Mouse (Mus musculus): ENCODE measurements around the gene Grip2. TPM values are rescaled to one million over a fixed set of nuclear protein-coding genes. Genes with fewer than 3 reads are reported as not detected.

The Grip2 gene
- 48.2 and 50.4 TPM in 2 replicates for polyA plus RNA-seq (2012; rRNA removed)

DNA sequence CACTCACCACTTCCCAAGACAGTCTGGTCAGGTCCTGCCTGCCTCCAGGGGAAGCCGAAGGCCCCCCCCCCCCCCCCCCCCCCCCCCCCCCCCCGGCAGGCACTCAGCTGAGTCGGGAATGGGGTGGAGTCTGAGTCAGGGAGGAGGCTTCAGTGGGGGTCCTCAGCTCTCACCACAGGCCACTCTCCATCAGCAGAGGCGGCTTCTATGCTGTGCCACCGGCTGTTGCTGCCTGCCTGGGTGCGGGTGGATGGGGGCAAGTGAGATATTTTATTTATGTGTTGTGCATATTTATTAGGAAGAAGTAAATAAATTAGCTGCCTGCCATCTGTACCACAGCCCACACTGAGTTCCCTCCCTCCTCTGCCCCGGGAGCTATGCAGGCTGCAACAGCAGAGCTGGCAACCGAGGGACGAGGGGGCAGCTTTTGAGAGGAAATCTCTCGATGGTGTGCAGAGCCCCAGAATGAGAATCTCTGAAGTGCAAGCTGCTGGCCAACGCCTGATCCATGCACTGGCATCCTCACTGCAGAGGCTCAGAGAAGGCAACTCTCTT is at the start of gene Grip2:
TSS of gene Grip2 (minus strand) at position 235 of the 555 bp plus-strand sequence.
- peak in 1 of 2 experiments; percentile 47 for DNase-seq (ENCODE audit: extremely low spot score in 1 of 2, low spot score in 1 of 2)

DNA sequence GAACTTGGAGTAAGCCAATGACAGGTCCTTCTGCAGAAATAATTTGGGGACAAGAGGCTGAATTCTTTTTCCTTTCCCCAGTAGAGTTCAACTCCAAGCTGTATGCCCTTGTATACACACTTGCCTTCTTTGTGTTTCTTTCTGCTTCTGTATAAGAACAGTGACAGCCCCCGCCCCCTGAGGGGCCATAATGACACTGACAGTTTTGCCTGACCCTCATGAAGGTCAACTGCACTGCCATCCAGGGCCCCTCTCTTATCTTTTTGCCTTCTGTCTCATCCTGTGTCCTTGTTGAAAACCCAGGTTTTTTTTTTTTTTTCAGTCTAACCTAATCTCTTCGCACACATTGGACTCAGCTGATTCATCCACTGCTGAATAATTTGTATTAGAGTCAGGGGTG is 45.7 kb upstream of the Grip2 start:
- no peak for DNase-seq (ENCODE audit: extremely low spot score in 1 of 2, low spot score in 1 of 2)

GRCm38 (mm10) chr6:91868091-91868490 is 41.0 kb upstream of the Grip2 start:
- no peak for DNase-seq (ENCODE audit: extremely low spot score in 1 of 2, low spot score in 1 of 2)

GRCm38 (mm10) chr6:91865601-91866000 is 38.6 kb upstream of the Grip2 start:
- DNase-seq (ENCODE audit: extremely low spot score in 1 of 2, low spot score in 1 of 2), result peak; percentile 66 to 71

- no peak for DNase-seq (ENCODE audit: extremely low spot score in 1 of 2, low spot score in 1 of 2)
Measured at GRCm38 (mm10) chr6:91864595-91864994, 37.5 kb upstream of the Grip2 start.

DNA sequence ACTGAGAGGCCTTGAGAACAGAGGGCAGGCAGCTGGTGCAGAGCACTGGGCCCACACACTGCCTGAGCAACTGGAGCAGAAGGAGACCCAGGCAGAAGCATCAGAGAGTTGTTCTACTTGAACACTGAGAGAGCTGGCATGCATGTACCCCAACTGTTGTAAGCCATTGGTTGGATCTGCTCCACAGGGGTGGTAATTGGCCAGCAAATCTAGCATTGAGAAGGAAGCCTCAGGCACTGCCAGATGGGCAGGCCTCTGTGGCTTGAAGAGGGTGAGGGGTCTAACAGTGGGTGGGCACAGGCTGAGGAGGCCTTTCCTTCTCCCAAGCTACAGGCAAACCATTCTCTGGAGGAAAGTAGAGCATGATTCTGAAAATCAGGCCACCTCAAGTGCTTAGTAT is 35.8 kb upstream of the Grip2 start:
- no peak for DNase-seq (ENCODE audit: extremely low spot score in 1 of 2, low spot score in 1 of 2)

- no peak for DNase-seq (ENCODE audit: extremely low spot score in 1 of 2, low spot score in 1 of 2)
Measured at GRCm38 (mm10) chr6:91858339-91858738, 31.3 kb upstream of the Grip2 start.

DNA sequence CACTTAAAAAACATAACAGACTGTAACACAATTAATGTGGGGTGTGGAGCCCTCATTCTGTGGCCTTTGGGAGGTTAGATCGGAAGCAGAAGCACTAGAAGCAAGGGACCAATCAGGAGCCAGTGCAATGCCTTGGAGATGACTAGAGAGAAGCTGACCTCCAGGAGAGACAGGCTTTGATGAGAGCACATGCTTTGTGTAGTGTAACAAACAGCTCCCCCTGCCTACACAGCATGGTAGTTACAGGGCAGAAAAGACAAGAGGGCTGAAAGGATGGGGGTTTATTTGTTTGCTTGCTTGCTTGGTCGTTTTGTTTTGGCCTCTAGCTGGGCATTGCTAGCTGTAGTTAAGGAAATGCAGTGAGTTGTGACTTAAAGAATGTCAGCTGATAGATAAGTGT is 25.5 kb upstream of the Grip2 start:
- DNase-seq (ENCODE audit: extremely low spot score in 1 of 2, low spot score in 1 of 2), result peak in 1 of 2 experiments; percentile 66

DNA sequence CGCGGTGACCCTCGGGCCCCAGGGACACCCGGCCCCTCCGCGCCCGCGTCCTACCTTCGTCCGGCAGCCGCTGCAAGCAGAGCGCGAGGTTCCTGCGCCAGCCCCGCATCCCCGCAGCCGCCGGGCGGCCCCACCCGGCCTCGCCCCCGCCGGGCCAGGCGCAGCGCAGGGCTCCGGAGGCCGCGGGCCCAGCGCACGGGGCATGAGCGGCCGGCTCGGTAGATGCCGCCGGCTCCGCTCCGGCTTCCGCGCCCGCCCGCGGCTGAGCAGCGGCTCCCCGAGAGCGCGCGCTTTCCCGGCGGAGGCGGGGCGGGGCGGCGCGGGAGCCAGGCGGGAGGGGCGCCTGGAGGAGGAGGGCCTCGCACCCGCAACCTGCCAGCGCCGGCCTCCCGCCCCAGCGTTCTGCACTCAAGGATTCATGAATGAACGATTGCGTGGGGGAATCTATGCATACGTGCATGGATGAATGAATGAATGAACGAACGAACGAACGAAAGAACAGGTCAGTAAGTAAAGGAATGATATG is 16.6 kb upstream of the Grip2 start:
- peak in 1 of 2 experiments; percentile 31 for DNase-seq (ENCODE audit: extremely low spot score in 1 of 2, low spot score in 1 of 2)

- DNase-seq (ENCODE audit: extremely low spot score in 1 of 2, low spot score in 1 of 2), result no peak
Measured at GRCm38 (mm10) chr6:91842897-91843627, 16.0 kb upstream of the Grip2 start.

- DNase-seq (ENCODE audit: extremely low spot score in 1 of 2, low spot score in 1 of 2), result peak; percentile 39 to 85
Measured at GRCm38 (mm10) chr6:91839010-91839871, 12.2 kb upstream of the Grip2 start.

DNA sequence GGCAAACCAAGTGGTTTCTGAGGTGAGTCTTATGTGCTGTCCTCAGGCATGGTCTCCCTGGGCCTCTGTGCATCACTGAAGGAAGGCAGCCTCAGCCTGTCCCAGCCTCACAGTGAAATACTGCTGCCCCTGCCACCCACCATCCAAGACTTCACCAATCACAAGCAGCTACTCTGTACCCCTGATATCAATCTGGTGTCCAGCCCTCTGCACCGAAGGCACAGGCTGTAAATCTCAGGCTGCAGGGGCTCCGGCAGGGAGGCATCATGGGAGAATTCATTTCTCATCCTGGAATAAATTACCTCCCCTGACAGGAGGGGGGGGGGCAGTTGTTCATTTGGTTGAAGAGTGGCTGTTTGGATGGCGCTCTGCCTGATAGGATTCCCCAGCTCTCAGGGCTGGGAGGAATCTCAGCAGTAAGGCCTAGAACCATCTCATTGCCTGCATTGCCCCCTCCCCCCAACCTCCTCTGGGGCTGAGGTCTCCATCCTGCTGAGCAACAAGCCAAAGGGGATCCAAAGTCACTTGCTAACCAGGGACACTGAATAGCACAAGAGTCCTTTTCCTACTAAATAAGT is 5.9 kb upstream of the Grip2 start:
- no peak for DNase-seq (ENCODE audit: extremely low spot score in 1 of 2, low spot score in 1 of 2)

GRCm38 (mm10) chr6:91827926-91828325 is 876 bp upstream of the Grip2 start:
- DNase-seq (ENCODE audit: extremely low spot score in 1 of 2, low spot score in 1 of 2), result no peak

DNA sequence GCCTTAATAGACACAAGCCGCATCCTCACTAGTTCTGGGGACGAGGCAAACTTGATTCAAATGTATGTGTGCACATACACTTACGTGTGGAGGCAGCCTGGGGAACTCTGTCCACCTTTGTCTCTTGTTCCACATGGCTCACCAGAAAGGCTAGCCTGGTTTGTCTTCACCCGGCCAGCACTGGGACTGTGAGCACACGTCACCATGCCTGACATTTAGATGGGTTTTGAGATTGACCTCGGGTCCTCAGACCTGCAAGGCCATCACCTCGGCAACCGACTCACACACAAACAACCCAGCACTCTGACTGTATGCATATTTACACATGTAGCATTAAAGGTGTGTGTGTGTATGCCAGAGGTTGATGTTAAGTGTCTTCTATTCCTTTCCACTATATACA is 8.8 kb downstream of the Grip2 start:
- DNase-seq (ENCODE audit: extremely low spot score in 1 of 2, low spot score in 1 of 2), result no peak

DNA sequence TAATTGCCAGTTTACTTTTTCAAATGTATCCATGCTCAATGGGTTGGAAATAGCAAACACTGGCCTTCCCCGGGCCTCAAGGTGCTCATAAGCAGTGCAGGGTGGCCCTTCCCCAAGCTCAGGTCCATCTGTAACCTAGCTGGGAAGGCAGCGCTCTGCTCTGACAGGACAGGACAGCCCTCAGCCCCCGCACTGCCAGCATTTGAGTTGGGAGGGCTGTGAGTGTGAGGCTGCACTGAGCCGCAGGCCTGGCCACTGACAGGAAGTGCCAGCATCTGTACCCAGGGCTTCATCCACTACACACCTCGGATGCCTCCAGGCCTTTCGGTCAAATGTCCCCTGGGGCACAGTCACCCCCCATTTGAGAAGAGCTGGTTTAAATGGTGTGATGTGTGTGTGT is 11.1 kb downstream of the Grip2 start:
- DNase-seq (ENCODE audit: extremely low spot score in 1 of 2, low spot score in 1 of 2), result no peak

DNA sequence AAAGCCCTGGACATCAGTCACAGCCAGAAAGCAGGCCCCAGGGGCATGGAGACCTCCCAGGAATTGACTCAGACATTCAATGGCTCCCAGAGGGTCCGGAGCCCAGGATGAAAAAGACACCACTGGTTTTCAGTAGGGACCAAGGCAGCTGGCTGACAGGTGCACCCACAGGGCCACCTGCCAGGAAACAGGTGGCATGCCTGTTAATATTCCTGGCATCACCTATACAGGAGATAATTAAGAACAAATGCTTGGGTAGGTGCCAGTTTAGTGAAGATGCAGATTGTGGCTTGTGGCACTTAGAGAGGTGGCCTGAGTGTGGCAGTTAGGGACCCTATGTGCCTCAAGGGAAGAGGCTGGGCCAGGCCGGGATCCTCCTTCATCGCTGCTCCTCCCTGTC is 13.4 kb downstream of the Grip2 start:
- DNase-seq (ENCODE audit: extremely low spot score in 1 of 2, low spot score in 1 of 2), result no peak

- DNase-seq (ENCODE audit: extremely low spot score in 1 of 2, low spot score in 1 of 2), result no peak
Measured at GRCm38 (mm10) chr6:91810007-91810406, 17.0 kb downstream of the Grip2 start.

DNA sequence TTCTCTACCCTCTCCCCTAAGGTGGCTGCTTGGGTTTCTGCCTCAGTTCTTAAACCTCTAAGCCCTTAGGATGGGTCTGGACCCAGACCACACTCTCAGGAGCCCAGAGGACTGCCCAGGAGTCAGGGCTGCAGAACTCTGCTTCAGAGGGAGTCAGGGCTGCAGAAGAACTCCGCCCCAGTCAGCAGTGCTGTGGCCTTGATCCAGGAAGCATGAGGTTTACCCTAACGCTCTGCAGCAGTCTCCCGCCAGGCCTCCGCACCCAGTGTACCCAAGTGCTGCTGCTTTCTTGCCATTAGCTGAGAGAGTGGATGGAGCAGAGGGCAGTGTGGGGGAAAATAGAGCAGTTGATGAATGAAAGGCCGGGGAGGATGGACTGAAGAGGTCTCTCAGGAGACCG is 19.0 kb downstream of the Grip2 start:
- DNase-seq (ENCODE audit: extremely low spot score in 1 of 2, low spot score in 1 of 2), result no peak

- peak; percentile 17 to 64 for DNase-seq (ENCODE audit: extremely low spot score in 1 of 2, low spot score in 1 of 2)
Measured at GRCm38 (mm10) chr6:91807169-91807568, 19.9 kb downstream of the Grip2 start.

- no peak for DNase-seq (ENCODE audit: extremely low spot score in 1 of 2, low spot score in 1 of 2)
Measured at GRCm38 (mm10) chr6:91804177-91804576, 22.9 kb downstream of the Grip2 start.

GRCm38 (mm10) chr6:91798496-91798895 is 28.6 kb downstream of the Grip2 start:
- DNase-seq (ENCODE audit: extremely low spot score in 1 of 2, low spot score in 1 of 2), result peak; percentile 19 to 51

All from frontal cortex, adult 2 months (tissue).